Mouse (Mus musculus) kidney, embryonic 15.5 days (tissue): ENCODE results near the gene Snrpa1. TPM values are rescaled to one million over a fixed set of nuclear protein-coding genes. Genes with fewer than 3 reads are reported as not detected.

Experiments used
- ATAC-seq: fragments of 200-750 bp; cut with Nextera tagmentation; replicated peaks from 2 replicates; pipeline ENCODE4 v1.8.0; 2017; ENCODE audit warnings: moderate TSS enrichment; ENCODE audit not compliant: low FRiP score
- H3K27ac ChIP-seq: fragments of 300-500 bp; sonication (generic); 2 replicates; pipeline ENCODE4 v1.5.1; 2015; ENCODE audit warnings: mild to moderate bottlenecking, inconsistent platforms
- H3K27me3 ChIP-seq: fragments of 300-500 bp; sonication (generic); 2 replicates; pipeline ENCODE4 v1.6.1; 2015; ENCODE audit warnings: inconsistent platforms
- H3K36me3 ChIP-seq: fragments of 300-500 bp; sonication (generic); 2 replicates; pipeline ENCODE4 v1.6.1; 2015; ENCODE audit warnings: inconsistent platforms
- H3K4me1 ChIP-seq: fragments of 300-500 bp; sonication (generic); 2 replicates; pipeline ENCODE4 v1.6.1; 2015; ENCODE audit warnings: inconsistent platforms
- H3K4me2 ChIP-seq: fragments of 300-500 bp; sonication (generic); 2 replicates; pipeline ENCODE4 v1.6.1; 2015; ENCODE audit warnings: moderate library complexity, mild to moderate bottlenecking, inconsistent platforms
- H3K4me3 ChIP-seq: fragments of 300-500 bp; sonication (generic); replicated peaks from 2 replicates; pipeline ENCODE4 v1.5.1; 2015; ENCODE audit warnings: mild to moderate bottlenecking, inconsistent platforms
- H3K9ac ChIP-seq: fragments of 300-500 bp; sonication (generic); 2 replicates; pipeline ENCODE4 v1.6.1; 2015; ENCODE audit warnings: mild to moderate bottlenecking, inconsistent platforms
- H3K9me3 ChIP-seq: fragments of 300-500 bp; sonication (generic); replicated peaks from 2 replicates; pipeline ENCODE4 v1.6.1; 2016; ENCODE audit warnings: inconsistent platforms
- WGBS: fragments of 180-500 bp; shearing (Covaris S2); methylation state at CpG from one replicate; pipeline ENCODE4 v1.1.7; 2015; ENCODE audit warnings: mixed read lengths; 5-methylcytosine and 5-hydroxymethylcytosine counted together
- polyA plus RNA-seq: library from polyadenylated mRNA; unstranded; fragments of >200 nt; fragmentation: Nextera tagmentation; extraction: Ambion mirVana; gene quantifications from 2 replicates; pipeline ENCODE4 v1.2.1, GENCODE M21; 2015

Gene Snrpa1
- polyA plus RNA-seq, 1 experiment from 2014 or later: 184 TPM

DNA sequence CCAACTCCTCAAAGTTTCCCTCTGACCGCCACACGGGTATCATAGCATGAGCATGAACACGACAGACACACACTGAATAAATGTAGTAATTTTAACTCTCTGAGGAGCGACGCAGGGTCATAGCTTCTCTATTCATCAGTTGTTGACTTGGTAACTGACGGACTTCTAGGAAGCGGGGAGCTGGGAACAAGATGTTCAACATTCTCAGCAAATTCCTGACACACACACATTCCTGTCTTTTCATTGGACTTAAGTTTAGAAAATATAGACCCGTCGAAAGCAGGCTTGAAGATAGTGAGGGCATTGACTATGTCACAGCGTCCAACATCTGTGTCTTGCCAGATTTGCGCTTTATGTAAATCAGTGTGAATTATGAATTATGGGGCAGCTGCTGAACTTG is 48.4 kb downstream of the Snrpa1 start:
- Histone ChIP-seq H3K9ac (no peak overlapping the region), H3K4me3 (no peak overlapping the region), H3K27me3 (no peaks in the 10 kb centered on the region), H3K4me2 (no peak overlapping the region), H3K4me1 (peaks cover 28% of the 10 kb centered on the region), H3K36me3 (no peaks in the 10 kb centered on the region), H3K9me3 (no peaks in the 10 kb centered on the region), H3K27ac (no peak overlapping the region)
- WGBS: 69% methylated on average over 11 of the region's 11 CpGs
- ATAC-seq: no peak

DNA sequence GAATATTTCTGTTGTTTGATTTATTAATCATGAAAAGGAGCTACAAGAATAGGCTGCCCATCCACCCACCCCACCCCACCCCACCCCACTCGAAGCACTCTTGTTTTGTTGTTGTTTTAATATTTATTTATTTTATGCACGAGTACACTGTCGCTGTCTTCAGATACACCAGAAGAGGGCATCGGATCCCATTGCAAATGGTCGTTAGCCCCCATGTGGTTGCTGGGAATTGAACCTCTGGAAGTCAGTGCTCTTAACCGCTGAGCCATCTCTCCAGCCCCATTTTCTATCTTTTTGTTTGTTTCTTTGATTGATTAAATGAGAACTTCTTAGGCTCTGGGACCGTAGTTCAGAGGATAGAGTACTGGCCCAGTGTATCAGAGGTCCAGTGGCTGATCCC is 49.1 kb downstream of the Snrpa1 start:
- H3K4me2 ChIP-seq: peak overlapping the region; percentile 84; the same call in 1 of the 2 replicates
- WGBS: 18% methylated on average over 7 of the region's 7 CpGs
- H3K4me3 ChIP-seq: no peak overlapping the region
- no peak overlapping the region for H3K9ac ChIP-seq
- no peaks in the 10 kb centered on the region for H3K36me3 ChIP-seq
- ATAC-seq: no peak
- no peaks in the 10 kb centered on the region for H3K27me3 ChIP-seq
- no peak overlapping the region for H3K27ac ChIP-seq
- H3K4me1 ChIP-seq: peaks cover 30% of the 10 kb centered on the region
- H3K9me3 ChIP-seq: no peaks in the 10 kb centered on the region

DNA sequence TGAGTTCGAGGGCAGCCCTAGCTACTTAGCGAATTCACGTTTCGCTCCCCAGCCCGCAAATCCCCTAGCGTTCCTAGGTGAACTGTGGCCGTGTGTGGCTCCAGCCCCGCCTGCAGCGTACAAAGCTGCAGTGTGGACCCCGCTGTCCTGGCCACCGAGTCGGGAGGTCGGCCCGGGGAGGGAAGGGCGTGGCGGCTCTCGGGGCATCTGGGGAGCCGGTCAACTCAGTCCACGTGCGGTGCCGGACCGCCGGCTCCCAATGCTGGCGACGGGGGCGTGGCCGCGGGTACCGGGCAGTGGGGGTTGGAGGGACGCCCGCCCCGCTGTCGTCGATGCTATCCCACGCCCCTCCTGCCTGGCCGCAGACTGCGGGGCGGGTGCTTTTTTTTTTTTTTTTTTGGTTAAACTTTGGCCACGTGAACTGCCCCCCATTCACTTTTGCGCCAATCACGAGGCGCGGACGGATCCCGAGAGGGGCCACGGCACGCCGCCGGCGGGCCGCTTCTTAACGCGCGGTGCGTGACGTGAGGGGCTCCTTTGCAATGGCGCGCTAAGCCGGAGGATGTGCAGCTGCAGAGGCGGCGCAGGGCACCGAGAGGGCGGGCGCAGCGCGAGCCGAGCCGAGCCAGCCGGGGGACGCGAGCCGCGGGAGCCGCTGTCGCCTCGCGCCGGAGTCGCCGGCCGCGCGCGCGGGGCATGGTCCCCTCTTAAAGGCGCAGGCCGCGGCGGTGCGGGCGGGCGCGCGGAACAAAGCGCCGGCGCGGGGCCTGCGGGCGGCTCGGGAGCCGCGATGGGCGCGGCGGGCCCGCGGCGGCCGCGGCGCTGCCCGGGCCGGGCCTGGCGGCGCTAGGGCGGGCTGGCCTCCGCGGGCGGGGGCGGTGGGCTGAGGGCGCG is 50.4 kb downstream of the Snrpa1 start, which contains the start of gene Chsy1:
Gene Chsy1 (plus strand): TSS at position 555 of the 894 bp plus-strand sequence.
- Histone ChIP-seq H3K27ac (peak within 1 kb of the TSS; percentile 91), H3K27me3 (no peaks in the 10 kb centered on the region), H3K4me3 (peak within 1 kb of the TSS; percentile 75), H3K9me3 (no peaks in the 10 kb centered on the region), H3K36me3 (peaks cover under 1% of the 10 kb centered on the region), H3K9ac (peak within 1 kb of the TSS; percentile 87), H3K4me1 (peaks cover 35% of the 10 kb centered on the region), H3K4me2 (peak within 1 kb of the TSS; percentile 84)
- under 1% methylated on average over 85 of the region's 123 CpGs for WGBS
- ATAC-seq: peak; percentile 91

DNA sequence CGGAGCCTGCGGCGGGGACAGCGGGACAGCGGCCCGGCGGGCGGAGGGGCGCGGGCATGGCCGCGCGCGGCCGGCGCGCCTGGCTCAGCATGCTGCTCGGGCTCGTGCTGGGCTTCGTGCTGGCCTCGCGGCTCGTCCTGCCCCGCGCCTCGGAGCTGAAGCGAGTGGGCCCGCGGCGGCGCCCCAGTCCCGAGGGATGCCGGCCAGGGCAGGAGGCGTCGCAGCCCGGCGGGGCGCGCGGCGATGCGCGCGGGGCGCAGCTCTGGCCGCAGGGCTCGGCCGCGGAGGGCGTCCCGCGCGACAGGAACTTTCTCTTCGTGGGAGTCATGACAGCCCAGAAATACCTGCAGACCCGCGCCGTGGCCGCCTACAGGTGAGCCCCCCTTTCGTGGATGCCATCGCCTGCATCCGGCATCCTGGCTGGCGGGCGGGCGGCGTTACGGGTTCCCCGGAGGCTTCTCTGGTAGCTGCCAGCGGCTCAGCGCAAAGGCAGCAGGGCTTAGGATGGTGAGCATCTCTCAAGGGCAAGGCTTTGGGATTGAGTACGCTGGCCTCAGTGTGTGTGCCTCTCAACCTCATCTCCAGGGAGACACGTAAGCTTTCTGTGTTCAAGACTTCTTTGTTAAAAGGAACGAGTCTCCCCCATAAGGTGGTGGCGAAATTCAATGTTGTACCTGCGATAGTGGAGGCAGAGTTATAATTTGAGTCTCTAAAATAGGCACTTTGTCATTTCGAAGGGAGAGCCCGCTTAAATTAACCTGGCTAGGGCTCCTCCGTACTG is 51.2 kb downstream of the Snrpa1 start:
- H3K36me3 ChIP-seq: peaks cover 5% of the 10 kb centered on the region
- no peaks in the 10 kb centered on the region for H3K27me3 ChIP-seq
- no peaks in the 10 kb centered on the region for H3K9me3 ChIP-seq
- WGBS: under 1% methylated on average over 57 of the region's 77 CpGs
- H3K4me2 ChIP-seq: peak overlapping the region; percentile 84
- H3K9ac ChIP-seq: peak overlapping the region; percentile 87
- H3K4me1 ChIP-seq: peaks cover 44% of the 10 kb centered on the region
- H3K4me3 ChIP-seq: peak overlapping the region; percentile 75
- peak overlapping the region; percentile 87 for H3K27ac ChIP-seq
- ATAC-seq: peak; percentile 34

DNA sequence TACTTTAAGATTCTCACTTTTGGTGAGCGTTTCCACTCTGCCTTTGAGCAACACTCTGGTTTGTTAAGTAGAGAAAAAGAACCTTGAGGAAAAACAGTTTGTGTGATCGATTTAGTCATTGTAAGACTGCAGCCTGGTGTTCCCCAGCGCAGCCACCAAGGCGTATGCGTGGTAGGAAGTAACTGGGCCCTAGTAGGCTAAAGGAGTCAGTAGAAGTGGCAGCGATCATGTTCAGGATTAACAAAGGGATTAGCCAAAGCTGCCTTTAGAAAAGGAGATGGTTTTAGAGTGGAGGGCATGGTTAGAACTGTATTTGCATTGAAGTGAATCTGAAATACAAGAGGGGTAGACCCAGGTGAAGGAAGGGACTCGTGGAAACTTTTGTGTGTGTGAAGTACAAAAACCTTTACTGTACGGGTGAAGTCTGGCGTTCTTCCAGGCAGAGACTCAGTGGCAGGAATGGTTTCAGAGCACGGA is 51.9 kb downstream of the Snrpa1 start:
- WGBS: 1% methylated on average over 10 of the region's 10 CpGs

DNA sequence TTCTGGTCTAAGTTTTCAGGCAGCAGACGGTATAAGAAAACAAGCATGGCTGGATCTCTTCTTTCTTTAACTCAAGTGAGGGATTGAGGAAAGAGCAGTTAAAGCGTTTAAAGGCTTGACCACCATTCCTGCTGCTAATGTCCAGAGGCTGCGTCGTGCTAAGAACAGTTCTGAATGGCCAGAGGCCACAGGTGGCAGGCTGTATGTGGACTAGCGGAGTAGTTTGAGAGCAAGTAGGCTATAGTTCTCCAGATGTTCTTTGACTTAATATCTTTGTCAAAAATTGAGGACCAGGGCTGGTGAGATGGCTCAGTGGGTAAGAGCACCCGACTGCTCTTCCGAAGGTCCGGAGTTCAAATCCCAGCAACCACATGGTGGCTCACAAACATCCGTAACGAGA is 52.4 kb downstream of the Snrpa1 start:
- peaks cover 55% of the 10 kb centered on the region for H3K4me1 ChIP-seq
- H3K9me3 ChIP-seq: no peaks in the 10 kb centered on the region
- H3K36me3 ChIP-seq: peaks cover 5% of the 10 kb centered on the region
- no peaks in the 10 kb centered on the region for H3K27me3 ChIP-seq
- H3K4me2 ChIP-seq: peak overlapping the region; percentile 84
- H3K4me3 ChIP-seq: peak overlapping the region; percentile 75
- peak overlapping the region; percentile 87; the same call in 1 of the 2 replicates for H3K9ac ChIP-seq
- no peak for ATAC-seq
- WGBS: 53% methylated on average over 10 of the region's 10 CpGs
- H3K27ac ChIP-seq: no peak overlapping the region

More for the DNA sequence above, 51.9 kb downstream of the Snrpa1 start:
- no peak for ATAC-seq
- H3K9me3 ChIP-seq: no peaks in the 10 kb centered on the region
- H3K4me1 ChIP-seq: peaks cover 50% of the 10 kb centered on the region
- peak overlapping the region; percentile 87 for H3K9ac ChIP-seq
- peaks cover 5% of the 10 kb centered on the region for H3K36me3 ChIP-seq
- peak overlapping the region; percentile 75 for H3K4me3 ChIP-seq
- H3K27ac ChIP-seq: peak overlapping the region; percentile 87
- H3K4me2 ChIP-seq: peak overlapping the region; percentile 84
- H3K27me3 ChIP-seq: no peaks in the 10 kb centered on the region

DNA sequence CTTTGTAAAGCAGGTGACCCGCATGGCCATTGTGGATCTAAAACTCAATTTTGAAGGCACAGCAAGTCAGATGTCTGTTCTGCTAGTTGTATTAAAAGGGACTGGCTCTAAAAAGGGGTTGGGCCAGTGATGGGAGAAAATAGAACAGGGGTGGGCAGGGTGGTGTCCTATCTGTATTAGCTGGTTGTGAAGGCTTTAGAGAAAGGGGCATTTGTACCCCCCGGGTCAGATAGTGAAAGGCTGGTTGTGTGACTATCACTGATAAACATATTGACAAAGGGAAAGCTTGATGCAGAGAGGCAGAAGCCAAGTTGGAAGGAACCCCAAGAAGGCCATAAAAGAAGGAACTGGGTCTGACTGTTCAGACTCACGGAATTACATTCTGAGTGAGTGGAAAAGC is 54.8 kb downstream of the Snrpa1 start:
- ATAC-seq: no peak
- Histone ChIP-seq H3K4me3 (no peak overlapping the region), H3K27me3 (no peaks in the 10 kb centered on the region), H3K9me3 (no peaks in the 10 kb centered on the region), H3K27ac (no peak overlapping the region), H3K4me1 (peaks cover 57% of the 10 kb centered on the region), H3K36me3 (peaks cover 5% of the 10 kb centered on the region), H3K9ac (no peak overlapping the region), H3K4me2 (no peak overlapping the region)
- WGBS: 91% methylated on average over 3 of the region's 3 CpGs

DNA sequence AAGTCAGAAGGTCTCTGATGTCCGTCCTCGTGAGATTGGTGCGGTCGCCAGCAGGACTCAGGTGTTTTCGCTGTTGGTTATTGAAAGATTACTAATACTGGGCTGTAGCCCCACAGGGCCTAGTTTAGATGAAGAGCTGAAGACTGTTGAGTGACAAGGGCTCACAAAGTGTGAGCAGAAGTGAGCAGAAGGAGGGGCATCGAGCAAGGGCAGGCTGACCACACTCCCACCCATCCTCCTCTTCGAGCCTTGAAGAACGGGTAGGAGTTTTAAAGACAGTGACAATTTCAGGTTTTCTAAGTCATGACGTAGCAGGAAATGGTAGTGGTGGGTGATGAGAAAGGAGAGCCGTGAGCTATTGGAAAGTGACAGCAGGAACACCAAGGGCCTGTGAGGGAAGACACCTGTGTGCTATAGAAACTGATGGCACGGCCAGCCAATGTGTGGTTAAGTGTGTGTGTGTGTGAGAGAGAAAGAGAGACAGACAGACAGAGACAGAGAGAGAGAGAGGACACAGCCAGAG is 57.1 kb downstream of the Snrpa1 start:
- H3K27me3 ChIP-seq: no peaks in the 10 kb centered on the region
- no peak for ATAC-seq
- H3K36me3 ChIP-seq: peaks cover 5% of the 10 kb centered on the region
- no peak overlapping the region for H3K4me2 ChIP-seq
- H3K9ac ChIP-seq: no peak overlapping the region
- H3K4me3 ChIP-seq: no peak overlapping the region
- WGBS: 60% methylated on average over 11 of the region's 11 CpGs
- H3K4me1 ChIP-seq: peaks cover 64% of the 10 kb centered on the region
- no peaks in the 10 kb centered on the region for H3K9me3 ChIP-seq
- H3K27ac ChIP-seq: no peak overlapping the region

DNA sequence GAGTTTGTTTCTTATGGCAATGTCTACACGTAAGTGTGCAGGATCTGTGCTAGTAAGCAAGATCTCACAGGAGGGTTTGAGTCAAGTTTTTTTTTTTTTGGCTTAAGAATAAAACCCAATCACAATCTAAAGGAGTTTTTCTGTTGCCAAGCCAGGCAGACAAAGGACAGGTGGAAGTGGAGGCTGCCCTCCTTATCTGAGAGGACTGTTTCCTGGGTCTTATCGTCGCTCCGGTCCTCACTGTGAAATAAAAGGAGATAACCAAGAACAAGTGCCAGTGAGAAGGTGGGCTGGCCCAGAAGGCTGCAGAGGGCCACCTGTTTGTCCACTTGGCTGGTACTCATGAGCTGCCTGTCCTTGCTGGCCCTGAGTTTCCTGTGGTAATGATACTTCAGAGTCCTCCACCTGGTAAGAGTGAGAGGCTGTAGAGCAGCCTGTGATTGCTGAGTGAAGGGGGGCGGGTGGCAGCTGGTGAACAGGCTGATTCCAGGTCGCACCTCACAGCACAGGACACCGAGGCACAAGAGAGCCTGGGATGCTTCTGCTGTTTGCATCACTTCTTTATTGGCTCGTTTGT is 58.2 kb downstream of the Snrpa1 start:
- no peak for ATAC-seq
- peaks cover 60% of the 10 kb centered on the region for H3K4me1 ChIP-seq
- WGBS: 73% methylated on average over 8 of the region's 8 CpGs
- no peak overlapping the region for H3K4me2 ChIP-seq
- H3K27me3 ChIP-seq: no peaks in the 10 kb centered on the region
- no peaks in the 10 kb centered on the region for H3K9me3 ChIP-seq
- H3K36me3 ChIP-seq: peaks cover 5% of the 10 kb centered on the region
- H3K4me3 ChIP-seq: no peak overlapping the region
- no peak overlapping the region for H3K27ac ChIP-seq
- no peak overlapping the region for H3K9ac ChIP-seq

DNA sequence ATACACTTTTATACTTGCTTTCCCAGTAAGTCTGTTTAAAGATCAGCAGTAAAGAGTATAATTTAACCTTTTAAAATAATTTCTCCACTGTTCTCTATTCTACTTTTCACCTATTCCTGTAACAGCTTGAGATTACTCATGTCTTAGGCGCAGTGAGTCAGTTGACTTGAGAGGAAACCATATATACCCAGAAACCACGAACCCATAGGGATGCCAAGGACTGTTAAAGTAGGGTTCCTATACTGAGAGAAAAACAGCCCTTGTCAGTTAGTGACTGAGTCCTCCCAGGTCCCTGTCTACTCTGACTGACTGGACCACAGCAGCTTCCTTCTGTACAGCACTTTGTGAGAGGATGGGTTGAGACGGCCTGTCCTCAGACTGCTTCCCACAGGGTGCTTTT is 59.2 kb downstream of the Snrpa1 start:
- no peak overlapping the region for H3K27ac ChIP-seq
- peaks cover 5% of the 10 kb centered on the region for H3K36me3 ChIP-seq
- H3K4me3 ChIP-seq: no peak overlapping the region
- H3K27me3 ChIP-seq: no peaks in the 10 kb centered on the region
- H3K4me2 ChIP-seq: no peak overlapping the region
- H3K4me1 ChIP-seq: peaks cover 56% of the 10 kb centered on the region
- ATAC-seq: no peak
- H3K9ac ChIP-seq: no peak overlapping the region
- 80% methylated on average over 3 of the region's 3 CpGs for WGBS
- H3K9me3 ChIP-seq: no peaks in the 10 kb centered on the region

DNA sequence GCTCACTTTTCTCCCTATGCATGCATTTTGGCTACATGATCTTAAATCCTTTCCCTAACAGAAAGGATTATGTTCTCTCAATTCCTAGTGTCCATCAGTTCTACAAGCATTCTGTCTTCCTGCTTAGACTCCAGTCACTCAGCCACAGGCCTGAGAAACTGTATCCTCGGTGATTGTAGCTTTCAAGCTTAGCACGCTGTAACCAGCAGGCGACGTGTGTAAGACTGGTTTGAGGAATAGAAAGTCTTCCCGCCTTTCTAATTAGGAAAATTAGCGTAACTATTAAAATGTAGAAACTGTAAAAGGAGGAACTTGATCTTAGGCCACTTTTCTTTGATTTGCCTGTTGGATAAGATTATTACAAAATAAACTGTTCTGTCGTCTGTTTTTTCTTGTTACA is 60.0 kb downstream of the Snrpa1 start:
- Histone ChIP-seq H3K4me3 (no peak overlapping the region), H3K27ac (no peak overlapping the region), H3K4me1 (peaks cover 53% of the 10 kb centered on the region), H3K36me3 (peaks cover 5% of the 10 kb centered on the region), H3K27me3 (no peaks in the 10 kb centered on the region), H3K4me2 (no peak overlapping the region), H3K9me3 (no peaks in the 10 kb centered on the region), H3K9ac (no peak overlapping the region)
- ATAC-seq: no peak
- WGBS: 71% methylated on average over 7 of the region's 7 CpGs
